In the genomic region with DNA sequence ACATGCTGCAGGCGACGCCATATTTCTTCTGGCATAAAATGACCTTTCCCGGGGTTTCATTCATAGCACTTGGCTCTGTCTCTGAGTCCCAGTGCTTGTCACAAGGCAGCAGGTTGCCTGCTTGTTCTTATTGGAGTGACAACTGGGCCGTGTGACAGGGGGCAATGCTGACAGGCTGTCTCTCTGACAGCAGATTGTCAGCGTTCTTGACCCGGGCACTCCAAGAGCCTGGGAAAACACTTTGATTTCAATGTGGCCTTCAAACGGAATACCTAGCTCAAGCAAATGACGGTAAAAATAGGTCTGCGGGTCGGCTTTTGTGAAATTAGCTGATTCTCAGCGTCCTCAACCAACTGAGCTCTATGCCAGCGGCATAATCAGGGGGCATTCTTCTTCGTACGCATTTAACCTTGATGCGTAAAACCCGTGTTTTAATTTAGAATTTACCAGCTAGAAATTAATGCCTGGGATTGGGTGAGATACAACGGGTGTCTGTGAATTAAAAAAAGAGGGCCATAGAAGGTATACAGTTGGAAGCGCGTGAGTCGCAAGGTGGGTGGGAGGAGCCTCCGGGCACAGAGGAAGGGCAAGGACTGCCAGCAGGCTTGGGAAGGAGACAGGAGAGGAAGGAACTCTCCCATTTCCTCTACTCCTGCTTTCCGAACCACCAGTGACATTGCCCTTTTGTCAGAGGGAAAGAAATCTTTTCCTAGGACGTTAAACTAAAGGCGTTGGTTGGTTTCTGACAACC, we compare ENCODE assay signal across 8 mouse cellular contexts. TPM values are rescaled to one million over a fixed set of nuclear protein-coding genes. Genes with fewer than 3 reads are reported as not detected.
DNase-seq lines count a peak whose midpoint lies in the region; ATAC-seq and TF ChIP-seq lines count a peak whose summit lies in the region.

No protein-coding gene starts in this region.

- H3K4me2 ChIP-seq in liver, embryonic 11.5 days = peak overlapping the region; percentile 51
- H3K4me2 ChIP-seq in embryonic facial prominence, embryonic 15.5 days (replicated peaks) = 0 out of 2 replicates have a peak overlapping the region, but pooled peaks have one; percentile 2
- peak overlapping the region; percentile 44 for H3K4me2 ChIP-seq in hindbrain, embryonic 15.5 days
- peak overlapping the region; percentile 42 for H3K4me2 ChIP-seq in midbrain, embryonic 14.5 days (ENCODE audit: low read length)

- no peaks in the 10 kb centered on the region for H3K9me3 ChIP-seq in liver, embryonic 11.5 days (ENCODE audit: control insufficient read depth, low read length)
- no peaks in the 10 kb centered on the region for H3K9me3 ChIP-seq in embryonic facial prominence, embryonic 15.5 days (replicated peaks)
- no peaks in the 10 kb centered on the region for H3K9me3 ChIP-seq in hindbrain, embryonic 15.5 days
- no peaks in the 10 kb centered on the region for H3K9me3 ChIP-seq in midbrain, embryonic 14.5 days (ENCODE audit: control insufficient read depth, low read length)

- no peak for TF ChIP-seq CTCF in thymus, adult 2 months (IDR thresholded peaks at IDR 0.05; ENCODE audit: borderline replicate concordance, control insufficient read depth, extremely low read depth, insufficient read depth, low read length, poor library complexity)

- TF ChIP-seq POLR2A in thymus, adult 2 months (IDR thresholded peaks at IDR 0.05; ENCODE audit: control insufficient read depth, extremely low read depth, insufficient read depth, low read length, poor library complexity) = no peak

- H3K4me1 ChIP-seq in liver, embryonic 11.5 days (replicated peaks; ENCODE audit: control insufficient read depth, insufficient read depth, low read length) = peaks cover 11% of the 10 kb centered on the region
- peaks cover 17% of the 10 kb centered on the region; the same call in 1 of the 2 replicates for H3K4me1 ChIP-seq in embryonic facial prominence, embryonic 15.5 days
- peaks cover 21% of the 10 kb centered on the region for H3K4me1 ChIP-seq in hindbrain, embryonic 15.5 days (replicated peaks)
- H3K4me1 ChIP-seq in midbrain, embryonic 14.5 days (ENCODE audit: control insufficient read depth, insufficient read depth, low read length) = peaks cover 12% of the 10 kb centered on the region; the same call in 1 of the 2 replicates
- H3K4me1 ChIP-seq in thymus, adult 2 months (replicated peaks; ENCODE audit: control insufficient read depth, insufficient read depth, low read length) = peaks cover 23% of the 10 kb centered on the region

- no peak overlapping the region for H3K9ac ChIP-seq in liver, embryonic 11.5 days (ENCODE audit: low read depth, low read length)
- no peak overlapping the region for H3K9ac ChIP-seq in embryonic facial prominence, embryonic 15.5 days
- H3K9ac ChIP-seq in hindbrain, embryonic 15.5 days = no peak overlapping the region
- no peak overlapping the region for H3K9ac ChIP-seq in midbrain, embryonic 14.5 days (replicated peaks; ENCODE audit: low read length)

- DNase-seq in liver, embryonic 11.5 days (ENCODE audit: low spot score) = no peak
- no peak for DNase-seq in liver
- DNase-seq in midbrain, embryonic 14.5 days = peak; percentile 60
- DNase-seq in thymus, adult 2 months = no peak
- DNase-seq in urinary bladder, adult 18-20 months (ENCODE audit: low spot score in 2 of 2) = no peak
- no peak for DNase-seq in ovary, postnatal 14 days (ENCODE audit: low spot score)

- H3K27ac ChIP-seq in liver, embryonic 11.5 days (ENCODE audit: low read depth, low read length) = no peak overlapping the region
- H3K27ac ChIP-seq in embryonic facial prominence, embryonic 15.5 days (replicated peaks) = no peak overlapping the region
- peak overlapping the region; percentile 67 for H3K27ac ChIP-seq in hindbrain, embryonic 15.5 days (replicated peaks)
- no peak overlapping the region; the same call in 1 of the 2 replicates for H3K27ac ChIP-seq in midbrain, embryonic 14.5 days (replicated peaks; ENCODE audit: low read depth, low read length)
- no peak overlapping the region for H3K27ac ChIP-seq in thymus, adult 2 months (ENCODE audit: control insufficient read depth, insufficient read depth, low read length)

- 46% methylated on average over 24 of the region's 24 CpGs for WGBS in liver, embryonic 11.5 days
- WGBS in embryonic facial prominence, embryonic 15.5 days = 49% methylated on average over 24 of the region's 24 CpGs
- WGBS in hindbrain, embryonic 15.5 days = 36% methylated on average over 24 of the region's 24 CpGs
- WGBS in midbrain, embryonic 14.5 days = 33% methylated on average over 24 of the region's 24 CpGs
- 82% methylated on average over 24 of the region's 24 CpGs for WGBS in thymus, adult 2 months

- no peak for ATAC-seq in liver, embryonic 11.5 days (replicated peaks; ENCODE audit: low FRiP score)
- no peak for ATAC-seq in embryonic facial prominence, embryonic 15.5 days (ENCODE audit: insufficient number of reproducible peaks, low FRiP score, low TSS enrichment, low read depth)
- peak; percentile 62; the same call in 1 of the 2 replicates for ATAC-seq in hindbrain, embryonic 15.5 days (ENCODE audit: low FRiP score, low read depth)
- ATAC-seq in midbrain, embryonic 14.5 days (ENCODE audit: low FRiP score, low TSS enrichment) = no peak

- 0 out of 2 replicates have a peak overlapping the region, but pooled peaks have one; percentile 13 for H3K4me3 ChIP-seq in liver, embryonic 11.5 days (ENCODE audit: low read depth, low read length)
- no peak overlapping the region for H3K4me3 ChIP-seq in embryonic facial prominence, embryonic 15.5 days (replicated peaks)
- H3K4me3 ChIP-seq in hindbrain, embryonic 15.5 days = peak overlapping the region; percentile 15
- H3K4me3 ChIP-seq in midbrain, embryonic 14.5 days (replicated peaks; ENCODE audit: low read depth, low read length) = peak overlapping the region; percentile 7
- H3K4me3 ChIP-seq in thymus, adult 2 months (ENCODE audit: control insufficient read depth, insufficient read depth, low read length) = no peak overlapping the region

- no peaks in the 10 kb centered on the region for H3K36me3 ChIP-seq in liver, embryonic 11.5 days (ENCODE audit: control insufficient read depth, insufficient read depth, low read length)
- H3K36me3 ChIP-seq in embryonic facial prominence, embryonic 15.5 days = no peaks in the 10 kb centered on the region
- H3K36me3 ChIP-seq in hindbrain, embryonic 15.5 days = no peaks in the 10 kb centered on the region
- no peaks in the 10 kb centered on the region for H3K36me3 ChIP-seq in midbrain, embryonic 14.5 days (ENCODE audit: control insufficient read depth, insufficient read depth, low read length)
- no peaks in the 10 kb centered on the region for H3K36me3 ChIP-seq in thymus, adult 2 months (ENCODE audit: control insufficient read depth, insufficient read depth, low read length)

- no peaks in the 10 kb centered on the region for H3K27me3 ChIP-seq in liver, embryonic 11.5 days (replicated peaks; ENCODE audit: control insufficient read depth, insufficient read depth, low read length)
- no peaks in the 10 kb centered on the region for H3K27me3 ChIP-seq in embryonic facial prominence, embryonic 15.5 days
- H3K27me3 ChIP-seq in hindbrain, embryonic 15.5 days = no peaks in the 10 kb centered on the region
- H3K27me3 ChIP-seq in midbrain, embryonic 14.5 days (ENCODE audit: control insufficient read depth, insufficient read depth, low read length) = no peaks in the 10 kb centered on the region
- H3K27me3 ChIP-seq in thymus, adult 2 months (ENCODE audit: control insufficient read depth, insufficient read depth, low read length) = no peaks in the 10 kb centered on the region

RNA-seq across cellular contexts. Expression of gene Phlda1, which starts 13.7 kb away (rescaled TPM):
- polyA plus RNA-seq in liver, embryonic 11.5 days (2014; fragmentation: Nextera tagmentation; extraction: Ambion mirVana) = 15.8 and 16.1 TPM in 2 replicates
- 38.3 and 43.4 TPM in 2 replicates for polyA plus RNA-seq in embryonic facial prominence, embryonic 15.5 days (2015; fragmentation: Nextera tagmentation; extraction: Ambion mirVana)
- 54.9 and 68.2 TPM in 2 replicates for polyA plus RNA-seq in hindbrain, embryonic 15.5 days (2015; fragmentation: Nextera tagmentation; extraction: Ambion mirVana)
- polyA plus RNA-seq in midbrain, embryonic 14.5 days (2014; fragmentation: Nextera tagmentation; extraction: Ambion mirVana) = 27.9 and 33.2 TPM in 2 replicates
- polyA plus RNA-seq in thymus, adult 2 months (2012; rRNA removed) = 14.3 and 24.9 TPM in 2 replicates

RNA-seq across cellular contexts. Expression of gene Nap1l1, which starts 46.8 kb away (rescaled TPM):
- polyA plus RNA-seq in liver, embryonic 11.5 days (2014; fragmentation: Nextera tagmentation; extraction: Ambion mirVana) = 313 and 324 TPM in 2 replicates
- 192 and 198 TPM in 2 replicates for polyA plus RNA-seq in embryonic facial prominence, embryonic 15.5 days (2015; fragmentation: Nextera tagmentation; extraction: Ambion mirVana)
- 164 and 175 TPM in 2 replicates for polyA plus RNA-seq in hindbrain, embryonic 15.5 days (2015; fragmentation: Nextera tagmentation; extraction: Ambion mirVana)
- polyA plus RNA-seq in midbrain, embryonic 14.5 days (2014; fragmentation: Nextera tagmentation; extraction: Ambion mirVana) = 182 and 206 TPM in 2 replicates
- polyA plus RNA-seq in thymus, adult 2 months (2012; rRNA removed) = 20.0 and 23.3 TPM in 2 replicates

Comparison
In these comparisons a context has a peak if more than half of its experiments do, and no peak if none do; other contexts are left out.
1. H3K4me3 ChIP-seq: peak in liver, embryonic 11.5 days (single experiment), hindbrain, embryonic 15.5 days (single experiment) and midbrain, embryonic 14.5 days (single experiment); none in embryonic facial prominence, embryonic 15.5 days (single experiment) and thymus, adult 2 months (single experiment).
2. Peak in every context shown above with its lines, with median percentiles within 50 percentile points of each other: H3K4me2 ChIP-seq.